Mouse (Mus musculus) stomach, postnatal 0 days (tissue): ENCODE measurements around the gene Fancl. TPM values are rescaled to one million over a fixed set of nuclear protein-coding genes. Genes with fewer than 3 reads are reported as not detected.

Experiments
- ATAC-seq: fragments of 200-750 bp; cut with Nextera tagmentation; 2 replicates; pipeline ENCODE4 v1.8.0; 2017; ENCODE audit not compliant: low FRiP score, low TSS enrichment
- DNase-seq: peaks from one replicate; pipeline ENCODE4 v3.0.0-alpha.2; 2016; ENCODE audit warnings: low spot score
- H3K27ac ChIP-seq: fragments of 300-500 bp; sonication (generic); replicated peaks from 2 replicates; pipeline ENCODE4 v1.5.1; 2014; ENCODE audit warnings: mild to moderate bottlenecking, control low read depth
- H3K27me3 ChIP-seq: fragments of 300-500 bp; sonication (generic); 2 replicates; pipeline ENCODE4 v1.6.1; 2014; ENCODE audit warnings: low read length; ENCODE audit not compliant: control insufficient read depth, insufficient read depth
- H3K36me3 ChIP-seq: fragments of 300-500 bp; sonication (generic); 2 replicates; pipeline ENCODE4 v1.6.1; 2014; ENCODE audit warnings: low read length, mixed read lengths; ENCODE audit not compliant: control insufficient read depth, insufficient read depth
- H3K4me1 ChIP-seq: fragments of 300-500 bp; sonication (generic); replicated peaks from 2 replicates; pipeline ENCODE4 v1.6.1; 2014; ENCODE audit warnings: antibody characterized with exemption; ENCODE audit not compliant: control insufficient read depth, insufficient read depth
- H3K4me2 ChIP-seq: fragments of 300-500 bp; sonication (generic); replicated peaks from 2 replicates; pipeline ENCODE4 v1.6.1; 2014; ENCODE audit warnings: low read depth, mild to moderate bottlenecking, control low read depth, moderate library complexity
- H3K4me3 ChIP-seq: fragments of 300-500 bp; sonication (generic); 2 replicates; pipeline ENCODE4 v1.5.1; 2014; ENCODE audit warnings: low read depth, low read length, control low read depth
- H3K9ac ChIP-seq: fragments of 300-500 bp; sonication (generic); 2 replicates; pipeline ENCODE4 v1.6.1; 2014; ENCODE audit warnings: mild to moderate bottlenecking, low read length, control low read depth, mixed read lengths
- H3K9me3 ChIP-seq: fragments of 300-500 bp; sonication (generic); 2 replicates; pipeline ENCODE4 v1.6.1; 2016; ENCODE audit warnings: low read length; ENCODE audit not compliant: control insufficient read depth
- CTCF ChIP-seq: IDR thresholded peaks from 2 replicates; pipeline ENCODE4 v1.5.1; 2016; ENCODE audit warnings: antibody characterized with exemption, low read depth, mild to moderate bottlenecking, moderate library complexity
- EP300 ChIP-seq: optimal IDR thresholded peaks from 2 replicates; pipeline ENCODE3; 2016; ENCODE audit warnings: antibody characterized with exemption
- WGBS: fragments of 180-500 bp; shearing (Covaris S2); extraction: QIAGEN DNeasy Blood & Tissue Kit; methylation state at CpG from one replicate; pipeline ENCODE4 v1.1.7; 2014; 5-methylcytosine and 5-hydroxymethylcytosine counted together
- polyA plus RNA-seq: library from polyadenylated mRNA; unstranded; fragments of >200 nt; fragmentation: Nextera tagmentation; extraction: Ambion mirVana; gene quantifications from 2 replicates; pipeline ENCODE4 v1.2.1, GENCODE M21; 2015

Gene Fancl
- polyA plus RNA-seq, 1 experiment from 2014 or later: 16.2 TPM

DNA sequence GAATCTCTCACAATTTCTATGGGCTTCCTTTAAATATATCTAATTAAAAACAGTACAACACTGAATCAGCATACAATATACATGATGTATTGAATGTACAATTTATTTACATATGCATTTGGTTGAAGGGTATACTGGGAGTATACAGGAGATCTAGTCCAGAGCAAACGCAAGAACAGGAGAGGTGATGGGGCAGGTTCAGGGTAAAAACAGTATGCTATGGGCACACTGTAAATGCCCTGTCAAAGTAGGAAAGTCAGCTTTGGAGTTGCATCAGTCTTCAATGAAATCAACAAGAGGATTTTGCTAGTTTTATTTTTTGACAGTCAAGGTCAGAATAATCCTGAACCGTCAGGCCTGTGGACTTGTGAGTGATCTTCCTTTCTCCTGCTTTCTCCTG is 743 bp downstream of the Fancl start:
- ATAC-seq: 0 out of 2 replicates have a peak, but pooled peaks have one; percentile 3
- Histone ChIP-seq H3K27ac (no peak overlapping the region; the same call in 1 of the 2 replicates), H3K27me3 (no peaks in the 10 kb centered on the region), H3K4me1 (no peaks in the 10 kb centered on the region), H3K4me3 (peak overlapping the region; percentile 73), H3K9me3 (no peaks in the 10 kb centered on the region), H3K9ac (peak overlapping the region; percentile 80), H3K4me2 (peak overlapping the region; percentile 65), H3K36me3 (no peaks in the 10 kb centered on the region)
- WGBS: 51% methylated on average over 2 of the region's 2 CpGs
- DNase-seq: no peak
- TF ChIP-seq CTCF (no peak), EP300 (no peak)

DNA sequence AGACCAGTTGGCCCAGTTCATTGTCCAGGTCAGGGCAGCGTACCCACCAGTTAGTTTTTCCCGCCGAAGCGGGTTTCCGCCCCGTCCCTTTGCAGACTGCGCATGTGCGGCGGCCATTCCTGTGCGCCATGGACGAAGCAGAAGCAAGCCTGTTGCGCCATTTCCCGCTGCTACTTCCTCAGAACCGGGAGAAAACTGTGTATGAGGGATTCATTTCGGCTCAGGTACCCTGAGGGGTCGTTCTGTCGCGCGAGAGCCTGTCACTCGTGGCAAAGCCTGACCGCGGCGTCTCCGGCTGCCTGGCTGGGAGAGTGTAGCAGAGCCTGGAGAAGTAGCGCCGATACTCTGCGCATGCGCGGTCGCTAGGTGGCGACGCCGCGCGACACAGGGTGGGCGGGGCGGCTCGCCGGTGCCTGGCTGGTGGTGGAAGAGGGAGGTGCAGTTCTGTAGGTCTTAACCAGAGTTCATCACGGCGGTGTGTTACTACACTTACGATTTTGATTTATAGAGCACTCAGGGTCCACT is 1.2 kb downstream of the Fancl start:
- ATAC-seq: peak; percentile 100
- Histone ChIP-seq H3K9ac (peak overlapping the region; percentile 80), H3K4me3 (peak overlapping the region; percentile 73), H3K27me3 (no peaks in the 10 kb centered on the region), H3K36me3 (no peaks in the 10 kb centered on the region), H3K9me3 (no peaks in the 10 kb centered on the region), H3K27ac (peak overlapping the region; percentile 86), H3K4me2 (peak overlapping the region; percentile 65), H3K4me1 (no peaks in the 10 kb centered on the region)
- DNase-seq: peak; percentile 95
- under 1% methylated on average over 42 of the region's 42 CpGs for WGBS
- TF ChIP-seq EP300 (no peak), CTCF (peak; percentile 69)

DNA sequence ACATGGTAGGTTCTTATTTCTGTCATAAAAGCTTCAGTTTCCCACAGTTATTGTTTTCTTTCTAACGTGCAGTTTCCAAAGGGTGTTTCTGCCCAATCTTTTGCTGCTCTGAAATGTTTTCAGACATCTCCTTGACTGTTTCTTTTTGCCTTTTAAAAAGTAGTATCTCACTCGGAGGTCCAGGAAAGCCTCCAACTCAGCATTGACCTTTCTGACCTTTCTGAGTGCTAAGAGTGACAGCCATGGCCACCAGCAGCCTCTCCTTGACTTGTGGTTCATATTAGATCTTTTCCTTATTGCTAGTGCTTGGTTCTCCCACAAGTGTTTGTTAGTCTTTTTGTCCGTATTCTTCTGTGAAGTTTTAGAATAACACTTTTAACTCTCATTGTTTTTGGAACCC is 9.6 kb downstream of the Fancl start:
- WGBS: 52% methylated on average over 3 of the region's 3 CpGs
- no peak for ATAC-seq
- DNase-seq: no peak

DNA sequence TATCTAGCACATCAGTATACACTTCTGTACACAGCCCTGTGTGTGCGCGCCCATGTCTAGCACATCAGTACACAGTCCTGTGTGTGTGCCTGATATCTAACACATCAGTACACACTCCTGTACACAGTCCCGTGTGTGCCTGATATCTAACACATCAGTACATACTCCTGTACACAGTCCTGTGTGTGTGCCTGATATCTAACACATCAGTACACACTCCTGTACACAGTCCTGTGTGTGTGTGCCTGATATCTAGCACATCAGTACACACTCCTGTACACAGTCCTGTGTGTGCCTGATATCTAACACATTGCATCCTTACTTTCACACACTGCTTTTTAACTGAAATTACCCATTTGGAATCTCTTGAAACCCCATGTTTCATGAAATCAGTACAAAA is 27.0 kb downstream of the Fancl start:
- TF ChIP-seq CTCF (no peak), EP300 (no peak)
- Histone ChIP-seq H3K9me3 (no peaks in the 10 kb centered on the region), H3K4me2 (no peak overlapping the region), H3K4me1 (no peaks in the 10 kb centered on the region), H3K36me3 (no peaks in the 10 kb centered on the region), H3K27ac (no peak overlapping the region), H3K27me3 (no peaks in the 10 kb centered on the region), H3K9ac (no peak overlapping the region), H3K4me3 (no peak overlapping the region)
- no peak for ATAC-seq
- DNase-seq: no peak
- 83% methylated on average over 3 of the region's 3 CpGs for WGBS

More for the DNA sequence above, 9.6 kb downstream of the Fancl start:
- H3K9ac ChIP-seq: no peak overlapping the region
- no peak overlapping the region for H3K4me2 ChIP-seq
- no peaks in the 10 kb centered on the region for H3K9me3 ChIP-seq
- H3K4me1 ChIP-seq: no peaks in the 10 kb centered on the region
- H3K27me3 ChIP-seq: no peaks in the 10 kb centered on the region
- no peaks in the 10 kb centered on the region for H3K36me3 ChIP-seq
- H3K27ac ChIP-seq: no peak overlapping the region
- TF ChIP-seq CTCF: no peak
- no peak for TF ChIP-seq EP300
- H3K4me3 ChIP-seq: no peak overlapping the region

DNA sequence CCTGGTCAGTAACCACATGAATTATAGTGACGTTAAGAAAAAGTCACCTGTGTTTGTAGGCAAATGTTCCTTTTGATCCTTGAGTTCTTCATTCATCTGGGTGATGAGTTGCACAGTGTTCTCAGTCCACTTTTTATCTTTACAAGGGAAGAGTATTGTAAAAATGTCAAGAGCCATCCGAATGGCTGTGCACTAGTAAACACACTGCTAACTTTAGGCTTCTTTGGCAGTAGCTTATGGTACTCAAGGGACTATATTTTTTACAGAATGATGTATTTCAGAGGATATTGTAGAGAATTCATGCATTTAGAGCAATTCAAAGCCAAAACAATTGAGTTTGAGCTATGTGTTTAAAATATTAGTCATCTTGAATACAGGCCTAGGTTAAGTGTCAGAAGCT is 35.5 kb downstream of the Fancl start:
- WGBS: 45% methylated on average over 2 of the region's 2 CpGs
- no peaks in the 10 kb centered on the region for H3K27me3 ChIP-seq
- H3K4me3 ChIP-seq: no peak overlapping the region
- TF ChIP-seq EP300 (no peak), CTCF (no peak)
- DNase-seq (no peak), ATAC-seq (no peak)
- no peaks in the 10 kb centered on the region for H3K4me1 ChIP-seq
- H3K4me2 ChIP-seq: no peak overlapping the region
- H3K27ac ChIP-seq: no peak overlapping the region
- H3K9ac ChIP-seq: no peak overlapping the region
- no peaks in the 10 kb centered on the region for H3K9me3 ChIP-seq
- no peaks in the 10 kb centered on the region for H3K36me3 ChIP-seq

DNA sequence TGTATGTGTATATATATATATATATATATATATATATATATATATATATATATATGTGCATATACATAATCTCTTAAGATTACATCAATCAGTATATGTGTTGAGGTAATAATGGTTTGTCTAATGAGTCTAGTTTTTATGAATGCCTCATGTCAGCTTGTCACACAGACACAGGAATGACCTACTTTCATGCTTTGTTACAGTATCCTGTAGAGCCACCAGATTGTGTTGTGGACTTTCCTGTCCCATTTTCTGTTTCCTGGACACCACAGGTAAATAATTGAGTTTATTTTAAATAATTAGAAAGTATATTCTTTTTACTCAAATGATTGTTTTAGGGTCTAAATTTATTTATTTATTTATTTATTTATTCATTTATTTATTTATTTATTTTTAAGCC is 48.3 kb downstream of the Fancl start:
- H3K9ac ChIP-seq: no peak overlapping the region
- no peaks in the 10 kb centered on the region for H3K9me3 ChIP-seq
- TF ChIP-seq CTCF (no peak), EP300 (no peak)
- no peaks in the 10 kb centered on the region for H3K4me1 ChIP-seq
- H3K4me3 ChIP-seq: no peak overlapping the region
- H3K27me3 ChIP-seq: no peaks in the 10 kb centered on the region
- H3K36me3 ChIP-seq: peaks cover 2% of the 10 kb centered on the region; the same call in 1 of the 2 replicates
- ATAC-seq (no peak), DNase-seq (no peak)
- H3K27ac ChIP-seq: no peak overlapping the region
- H3K4me2 ChIP-seq: no peak overlapping the region
